Mouse (Mus musculus) cerebellum, postnatal 25 days (tissue): ENCODE data around the gene Sgcd.

Experiments used
- DNase-seq, 2 experiments: peaks; one replicate each; pipeline ENCODE4 v3.0.0; 2021; ENCODE audit warnings: mixed read lengths in 2 of 2

The Sgcd gene

DNA sequence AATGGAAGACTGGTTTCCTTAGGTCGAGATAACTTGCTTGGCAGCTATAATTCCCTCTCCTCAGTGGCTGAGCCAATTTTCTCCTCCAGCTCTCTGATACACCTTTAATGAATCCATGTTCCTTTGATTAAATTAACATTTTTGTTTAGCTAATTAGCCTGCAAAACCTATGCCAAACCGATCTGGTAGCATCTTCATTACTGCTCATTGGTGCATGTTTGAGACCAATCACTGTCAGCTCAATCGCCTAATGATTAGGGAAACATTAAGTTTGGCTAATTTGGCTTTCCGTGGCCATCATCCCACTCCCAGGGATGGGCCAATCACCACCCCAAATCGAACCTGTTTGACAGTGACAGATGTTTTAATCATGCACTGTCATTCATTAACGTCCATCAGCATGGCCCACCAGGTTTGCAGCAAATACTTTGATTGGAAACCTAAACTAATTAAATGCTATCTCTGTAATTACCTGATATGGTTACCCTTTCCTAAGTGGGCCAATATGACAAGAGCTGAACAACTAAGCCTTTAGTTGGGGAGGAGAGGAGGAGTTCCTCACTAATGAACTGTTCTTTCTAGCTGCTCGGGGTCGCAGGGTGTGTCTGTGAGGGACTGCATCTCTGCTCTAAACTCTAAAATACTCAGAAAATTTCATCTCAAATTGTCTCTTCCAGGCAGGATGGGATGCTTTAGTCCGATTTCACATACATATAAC is 724.3 kb downstream of the Sgcd start:
- DNase-seq: no peak

DNA sequence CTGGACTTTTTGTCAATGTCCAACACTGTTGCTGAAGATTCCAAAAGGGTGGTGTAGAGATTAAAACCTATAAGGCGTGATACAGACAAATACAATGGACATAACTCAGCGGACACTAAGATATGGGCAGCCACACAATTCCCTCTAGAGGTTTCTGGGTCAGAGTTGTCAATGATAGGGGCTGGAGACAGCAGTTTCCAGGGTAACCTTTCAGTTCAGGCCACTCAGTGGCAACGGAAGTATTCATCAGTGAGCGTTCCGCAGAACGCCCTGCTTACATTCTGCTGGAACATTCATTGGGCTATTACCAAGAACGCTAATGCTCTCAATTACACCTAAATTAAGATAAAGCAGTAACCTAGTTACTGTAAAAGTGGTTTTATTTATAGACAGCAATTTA is 738.5 kb downstream of the Sgcd start:
- no peak for DNase-seq

DNA sequence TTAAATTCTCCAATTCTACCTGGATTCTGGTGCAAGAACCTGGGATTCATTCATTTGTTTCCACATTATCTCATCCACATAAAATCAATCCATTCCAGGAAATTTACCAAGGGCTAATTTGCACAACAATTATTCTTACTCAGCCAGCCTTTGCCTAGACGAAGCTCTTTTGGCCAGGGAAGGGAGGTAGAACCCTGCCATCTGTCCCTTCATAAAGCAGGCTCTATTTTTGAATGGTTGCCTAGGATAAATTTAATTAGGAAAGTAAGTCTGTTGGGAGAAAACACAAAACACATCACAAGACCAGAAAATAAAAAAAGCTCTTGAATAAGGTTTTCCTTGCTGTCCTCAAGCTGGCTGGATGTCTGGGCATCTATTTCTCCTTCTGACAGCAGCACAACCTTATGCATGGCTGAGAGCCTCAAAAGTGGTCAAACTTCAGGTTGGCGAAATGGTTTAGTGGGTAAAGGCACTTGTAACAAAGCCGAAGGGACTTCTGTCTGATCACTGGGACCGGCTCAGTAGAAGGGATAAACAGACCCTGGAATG is 740.4 kb downstream of the Sgcd start:
- peak; percentile 10 to 22 for DNase-seq

DNA sequence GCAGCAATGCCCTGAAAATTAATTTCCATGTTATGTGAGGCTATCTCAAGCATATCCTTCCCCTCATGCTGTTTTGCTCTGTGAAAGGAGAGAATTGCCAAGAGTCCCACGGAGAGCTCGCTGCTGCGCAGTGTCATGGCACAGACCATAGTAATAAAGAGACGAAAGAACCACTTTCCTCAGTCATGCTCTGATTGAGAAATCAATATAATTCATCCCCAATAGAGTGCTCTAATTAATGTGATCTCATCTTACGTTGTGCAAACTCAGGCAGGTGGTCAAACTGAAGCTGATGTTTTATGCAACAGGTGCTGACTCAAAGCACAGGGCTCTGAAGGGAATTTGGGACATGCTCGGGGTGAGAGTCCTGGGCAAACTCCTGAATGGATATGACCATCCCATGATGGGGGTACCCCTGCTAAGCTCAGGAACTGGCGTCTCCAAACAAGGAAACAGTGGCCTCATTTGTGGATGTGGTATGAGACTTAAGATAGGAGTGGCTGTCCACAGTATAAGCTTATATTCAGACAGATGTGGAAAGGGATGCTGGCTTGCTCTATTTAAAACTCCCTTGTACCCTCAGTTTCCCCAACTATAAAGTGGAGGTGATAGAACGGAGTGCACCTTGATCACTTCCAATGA is 740.9 kb downstream of the Sgcd start:
- peak in 1 of 2 experiments; percentile 20 for DNase-seq

DNA sequence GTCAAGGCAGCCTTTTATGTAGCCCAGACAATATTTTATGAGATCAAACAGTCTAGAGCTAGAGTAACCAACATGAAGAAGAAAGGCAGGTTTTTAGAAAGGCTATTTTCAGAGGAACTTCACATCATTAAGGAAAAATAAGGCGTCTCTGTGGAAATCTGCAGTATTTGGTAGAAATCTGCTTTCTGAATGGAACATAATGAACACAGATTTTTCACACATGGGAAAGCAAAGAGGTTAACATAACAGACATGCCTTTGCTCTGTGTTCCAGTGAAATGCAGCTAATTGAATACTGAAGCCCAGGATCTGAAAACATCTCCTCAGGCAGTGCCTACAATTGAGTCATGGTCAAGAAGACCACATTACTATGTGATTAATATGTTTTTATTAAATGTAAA is 746.4 kb downstream of the Sgcd start:
- DNase-seq: no peak

DNA sequence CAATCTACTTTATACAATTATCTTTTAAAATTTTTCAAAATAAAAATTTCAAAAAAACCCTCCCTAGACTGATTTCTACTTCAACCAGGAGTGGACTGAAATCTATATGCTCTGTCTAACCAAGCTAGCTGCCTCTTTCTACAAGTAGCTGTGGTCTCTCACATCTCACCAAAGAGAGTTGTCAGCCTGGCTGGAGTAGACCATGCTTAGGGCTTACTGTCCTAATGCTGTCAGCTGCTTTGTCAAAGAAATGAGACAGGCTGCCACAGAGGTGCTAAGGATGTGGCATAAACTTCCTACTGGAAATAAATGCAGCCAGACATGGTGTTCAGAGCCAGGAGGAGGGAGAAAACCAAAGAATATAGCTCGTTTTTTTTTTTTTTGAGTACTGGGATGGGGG is 760.5 kb downstream of the Sgcd start:
- no peak for DNase-seq

DNA sequence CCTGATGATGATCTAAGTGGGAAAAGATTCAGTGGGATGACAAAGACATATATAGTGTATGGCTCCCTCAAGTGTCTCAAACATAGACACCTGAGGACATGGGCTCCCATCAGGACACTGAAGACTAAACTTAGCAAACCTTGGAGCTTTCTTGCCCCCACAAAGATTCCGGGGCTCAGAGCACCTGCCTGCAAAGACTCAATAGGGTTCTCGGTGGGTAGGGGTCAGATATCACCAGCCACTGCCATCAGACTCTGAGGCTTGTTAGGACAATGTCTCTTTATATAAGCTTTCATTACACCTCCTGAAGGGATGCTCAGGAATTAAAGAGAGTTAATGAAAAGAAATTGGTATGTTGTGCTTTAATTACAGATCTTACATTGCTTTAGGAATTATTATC is 764.6 kb downstream of the Sgcd start:
- no peak for DNase-seq

DNA sequence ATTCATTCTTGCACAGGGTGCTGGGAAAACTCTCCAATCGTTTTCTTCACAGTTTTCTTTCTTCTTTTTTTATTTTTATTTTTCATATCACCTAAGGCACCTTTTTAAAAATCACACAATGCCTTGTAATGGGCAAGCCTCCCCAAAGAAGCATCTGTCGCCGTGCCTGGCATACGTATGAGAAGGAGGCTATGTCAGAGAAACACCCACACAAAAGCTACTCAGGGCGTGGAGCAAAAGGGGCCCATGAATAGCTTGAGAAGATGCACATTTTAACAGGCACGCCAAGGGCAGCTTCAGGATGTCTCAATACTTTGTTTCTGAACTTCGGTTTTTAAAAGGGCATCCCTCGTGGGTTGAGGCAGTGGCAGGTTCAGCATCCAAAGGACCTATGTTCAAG is 777.2 kb downstream of the Sgcd start:
- DNase-seq: no peak

DNA sequence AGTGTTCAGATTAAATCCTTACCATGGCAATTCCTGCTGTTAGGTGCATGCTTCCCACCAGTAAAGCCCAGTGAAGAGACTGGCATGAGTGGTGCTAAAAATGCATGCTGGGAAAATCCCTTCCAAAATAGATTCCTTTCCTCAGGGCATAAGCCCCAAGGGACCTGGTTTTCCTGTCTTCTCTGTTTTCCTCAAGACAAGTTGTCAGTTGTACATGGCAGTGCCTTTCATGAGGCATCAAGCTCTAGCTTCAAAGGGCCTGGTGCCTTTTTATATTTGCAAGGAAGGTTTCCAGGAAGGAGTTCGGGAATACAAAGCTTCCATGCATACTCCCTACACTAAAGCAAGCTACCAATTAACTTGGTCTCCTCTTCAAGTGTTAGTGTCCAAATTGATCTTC is 782.3 kb downstream of the Sgcd start:
- DNase-seq: no peak

DNA sequence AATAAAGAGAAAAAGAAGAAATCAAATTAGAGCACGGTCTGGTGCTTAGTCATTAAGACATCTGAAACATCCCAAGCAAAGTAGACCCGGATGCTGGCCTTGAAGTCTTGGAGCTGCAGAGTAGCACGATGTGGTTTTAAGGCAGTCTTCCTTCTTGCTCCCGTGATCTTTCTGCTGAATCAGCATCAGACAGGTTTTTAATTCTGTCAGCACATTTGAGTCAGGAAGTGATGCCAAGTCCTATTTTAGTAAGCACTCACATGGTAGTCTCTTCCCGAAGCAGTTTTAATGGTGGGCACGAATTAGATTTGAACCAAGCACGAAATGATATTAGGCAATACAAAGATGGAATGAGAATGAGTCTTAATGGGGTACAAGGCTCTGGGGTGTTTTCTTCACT is 789.7 kb downstream of the Sgcd start:
- no peak for DNase-seq

DNA sequence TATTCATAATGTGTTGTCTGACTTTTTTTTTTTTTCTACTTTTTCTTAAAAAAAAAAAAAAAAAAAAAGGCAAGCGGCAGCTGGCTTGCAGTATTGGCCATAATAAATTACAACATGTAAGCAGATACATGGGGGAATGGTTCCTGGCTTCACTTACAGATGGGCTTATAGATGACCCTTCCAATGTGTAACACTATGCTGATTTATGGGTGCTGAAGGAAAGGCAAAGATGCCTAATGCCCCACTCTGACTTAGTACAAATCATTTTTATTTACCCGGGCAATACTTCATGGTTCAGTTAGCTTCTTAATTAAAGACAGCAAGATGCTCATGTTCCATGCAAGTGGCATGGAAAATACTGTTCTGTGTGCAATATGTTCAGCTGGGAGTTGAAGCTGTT is 800.2 kb downstream of the Sgcd start:
- DNase-seq: no peak

DNA sequence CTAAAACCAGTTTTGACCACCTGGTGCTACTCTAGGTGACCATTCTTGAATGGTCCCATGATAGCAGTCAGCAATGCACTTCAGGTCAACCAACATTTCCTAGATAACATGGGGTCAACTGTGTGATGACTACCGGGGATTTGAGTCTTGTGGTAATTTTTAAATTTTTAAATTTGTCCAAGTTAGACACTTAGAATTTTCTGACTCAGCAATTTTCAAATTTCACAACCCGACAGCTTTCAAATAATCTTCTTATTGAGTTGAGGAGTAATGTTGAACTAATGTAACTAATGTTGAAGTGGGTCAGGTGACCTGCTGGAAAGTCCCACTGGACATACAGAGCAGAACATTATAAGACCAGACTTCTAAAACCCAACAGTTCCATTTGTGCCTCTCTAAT is 813.8 kb downstream of the Sgcd start:
- no peak for DNase-seq

DNA sequence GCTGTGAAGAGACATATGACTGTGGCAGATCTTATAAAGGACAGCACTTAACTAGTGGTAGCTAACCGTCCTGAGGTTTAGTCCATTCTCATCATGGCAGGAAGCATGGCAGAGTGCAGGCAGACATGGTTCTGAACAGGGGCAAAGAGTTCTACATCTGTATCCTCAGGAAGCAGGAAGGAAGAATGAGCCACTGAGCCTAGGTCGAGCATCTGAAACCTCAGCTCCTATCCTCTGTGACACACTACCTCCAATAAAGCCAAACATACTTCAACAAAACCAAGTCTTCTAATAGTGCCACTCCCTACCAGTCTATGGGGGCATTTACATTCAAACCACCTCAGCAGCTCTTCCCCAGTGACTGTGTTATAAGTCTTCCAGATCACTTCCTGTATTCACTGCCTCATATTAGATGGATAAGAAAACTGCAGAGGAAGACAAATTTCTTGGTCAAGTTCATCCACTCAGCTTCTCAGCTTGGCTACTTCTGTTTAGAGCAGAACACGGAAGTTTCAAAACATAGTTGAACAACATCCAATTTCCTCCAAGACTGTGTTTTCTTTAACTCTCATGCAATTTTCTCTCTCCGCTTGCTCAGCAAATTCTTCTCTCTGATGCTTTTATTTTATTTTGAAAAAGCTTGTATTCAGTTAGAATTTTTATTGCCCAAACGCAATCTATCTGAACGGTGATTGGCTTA is 817.7 kb downstream of the Sgcd start:
- DNase-seq: no peak

DNA sequence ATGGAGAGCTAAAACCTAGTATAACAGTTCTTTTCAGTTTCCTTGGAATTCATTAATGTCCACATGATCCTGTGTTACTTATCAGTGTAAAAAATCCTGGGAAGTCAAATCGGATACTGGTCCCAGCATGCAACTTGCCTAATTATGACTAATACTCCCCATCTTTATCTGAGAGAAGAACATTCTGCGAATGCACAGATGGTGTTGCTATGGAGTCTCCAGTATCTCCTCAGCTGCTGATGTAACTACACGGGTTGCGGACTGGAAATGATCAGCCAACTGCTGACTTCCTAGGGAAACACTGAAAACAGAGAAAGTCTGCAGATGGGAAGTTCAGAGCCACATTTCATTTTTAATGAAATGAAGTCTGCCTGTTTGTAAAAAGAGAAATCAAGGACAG is 821.4 kb downstream of the Sgcd start:
- no peak for DNase-seq

DNA sequence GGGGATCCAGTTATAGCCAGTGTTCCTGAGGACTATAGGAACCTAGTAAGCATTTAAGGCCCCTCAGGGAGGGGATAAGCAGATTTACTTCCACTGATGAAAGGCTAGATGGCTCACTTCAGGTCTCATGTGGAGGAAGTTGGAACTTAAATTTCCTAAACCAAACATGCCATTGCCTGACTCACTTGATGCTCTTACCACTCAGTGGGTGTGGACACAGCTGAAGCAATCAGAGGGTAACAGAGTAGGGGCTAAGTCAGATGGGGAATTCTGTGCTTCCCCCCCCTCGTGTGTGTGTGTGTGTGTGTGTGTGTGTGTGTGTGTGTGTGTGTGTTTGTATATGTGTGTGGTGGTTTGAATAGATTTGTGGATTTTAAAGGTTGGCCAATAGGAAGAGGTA is 830.7 kb downstream of the Sgcd start:
- DNase-seq: no peak

DNA sequence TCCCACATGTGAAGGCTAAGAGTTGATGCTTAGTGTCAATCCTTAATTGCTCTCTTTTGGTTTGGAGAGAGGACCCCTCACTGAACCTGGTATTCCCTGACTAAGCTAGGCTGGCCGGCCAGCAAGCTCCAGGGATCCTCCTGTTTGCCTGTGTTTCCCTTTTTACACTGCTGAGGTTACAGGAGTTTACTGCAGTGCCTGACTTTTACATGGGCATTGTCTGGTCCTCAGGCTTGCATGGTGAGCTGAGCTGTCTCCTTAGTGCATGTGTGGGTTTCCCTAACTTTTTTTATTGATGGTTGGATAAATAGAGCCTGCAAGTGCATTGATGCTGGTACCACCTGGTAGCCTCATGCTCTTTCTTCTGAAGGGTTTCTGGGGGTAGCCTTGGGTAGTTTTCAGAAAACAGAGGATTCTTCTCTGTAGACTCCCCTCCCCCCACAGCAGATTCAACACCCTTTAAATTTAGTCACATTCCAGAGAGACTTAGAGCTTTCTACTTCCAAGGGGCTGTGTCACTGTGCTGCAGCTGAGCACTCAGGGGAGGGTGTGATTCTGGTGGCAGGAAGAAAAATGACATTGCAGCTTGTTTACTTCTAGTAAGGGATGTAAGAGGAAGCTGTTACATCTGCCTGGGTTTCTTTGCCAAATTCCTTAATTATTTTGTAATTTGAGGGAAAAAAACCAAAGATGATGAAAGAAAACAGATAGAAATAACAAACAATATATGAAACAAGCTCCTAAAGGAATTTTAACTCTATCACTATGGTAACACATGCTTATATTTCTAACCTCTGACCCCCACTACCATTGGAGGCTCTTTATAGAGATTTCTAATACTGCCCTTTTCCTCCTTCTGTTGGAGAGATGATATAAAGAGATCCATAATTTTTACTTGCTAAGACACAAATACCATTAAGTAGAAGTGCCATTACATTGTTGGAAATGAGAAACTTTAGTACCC is 831.8 kb downstream of the Sgcd start:
- DNase-seq: no peak

DNA sequence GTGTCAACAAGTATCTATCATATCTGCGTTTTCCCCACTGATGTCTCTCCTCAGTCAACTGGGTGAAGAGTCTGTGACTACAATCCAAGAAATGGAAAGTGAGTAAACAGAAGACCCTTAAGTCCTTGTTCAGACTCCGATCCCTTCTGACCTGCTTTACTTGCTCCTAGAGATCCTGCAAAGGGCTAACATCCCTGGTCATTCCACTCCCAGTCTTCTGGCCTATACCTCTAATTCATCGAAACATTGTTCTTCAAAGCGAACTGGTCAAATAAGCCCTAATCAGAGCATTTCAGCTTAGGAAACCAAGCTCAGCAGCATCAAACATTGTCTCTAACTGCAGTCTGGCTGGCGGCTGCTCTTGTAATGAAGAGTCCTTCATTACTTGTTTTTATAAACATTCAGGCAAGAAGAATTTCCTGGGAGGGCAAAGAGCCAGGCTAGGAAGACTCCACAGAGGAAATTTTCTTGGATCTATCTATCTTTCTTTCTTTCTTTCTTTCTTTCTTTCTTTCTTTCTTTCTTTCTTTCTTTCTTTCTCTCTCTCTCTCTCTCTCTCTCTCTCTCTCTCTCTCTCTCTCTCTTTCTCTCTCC is 833.8 kb downstream of the Sgcd start:
- no peak for DNase-seq

DNA sequence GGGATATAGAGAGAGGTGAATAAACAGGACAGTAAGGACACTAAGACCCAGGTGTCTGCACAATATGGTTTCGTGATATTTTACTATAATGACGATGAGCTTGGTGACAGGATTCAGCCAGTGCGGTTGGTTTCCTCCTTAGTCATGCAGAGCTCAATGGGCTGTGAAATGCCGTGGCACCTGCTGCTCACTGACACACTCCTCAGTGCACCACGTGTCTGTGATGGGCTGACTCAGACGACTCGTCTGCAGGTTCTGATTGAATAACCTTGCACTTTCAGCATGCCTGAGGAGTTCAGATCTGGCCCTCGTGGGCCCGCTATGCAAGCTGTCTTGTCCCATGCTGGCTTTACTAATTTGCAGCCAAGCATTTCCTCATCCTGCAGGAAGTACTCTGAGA is 839.2 kb downstream of the Sgcd start:
- DNase-seq: peak; percentile 45 to 63

DNA sequence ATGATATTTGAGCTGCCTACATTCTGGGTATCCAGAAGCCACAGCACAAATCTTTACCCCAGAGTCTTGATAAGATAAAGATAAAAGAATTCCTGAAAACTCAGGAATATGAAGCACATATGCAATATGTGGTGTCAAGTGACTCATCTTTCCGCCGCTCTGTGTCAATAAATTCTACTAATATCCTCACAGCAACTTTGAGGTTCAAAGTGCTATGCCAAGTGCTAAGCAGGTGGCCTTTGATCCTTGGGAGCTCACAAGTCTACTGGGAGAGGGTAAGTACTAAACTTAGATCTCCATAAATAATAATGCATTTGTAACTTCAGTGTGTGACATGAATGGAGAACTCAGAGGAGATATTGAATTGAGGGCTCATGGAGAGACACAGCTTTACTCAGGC is 848.9 kb downstream of the Sgcd start:
- no peak for DNase-seq

DNA sequence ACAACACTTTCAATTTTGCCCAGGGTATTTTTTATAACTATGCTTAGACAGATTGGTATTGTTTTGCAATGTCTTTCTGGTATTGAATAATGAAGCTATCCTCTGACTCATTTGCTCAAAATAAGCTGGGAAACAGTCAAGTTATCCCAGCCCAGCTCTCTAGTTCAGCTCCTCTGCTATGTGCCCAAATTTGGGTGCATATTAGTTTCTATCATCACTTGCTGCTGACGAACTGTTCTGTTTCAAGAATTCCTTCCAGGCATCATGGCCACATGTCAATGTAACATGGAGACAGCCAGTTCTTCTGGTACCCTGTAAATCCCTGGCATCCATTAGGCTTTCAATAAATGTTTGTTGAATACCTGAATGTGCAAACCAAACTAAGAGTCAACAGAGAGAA is 849.5 kb downstream of the Sgcd start:
- no peak for DNase-seq

DNA sequence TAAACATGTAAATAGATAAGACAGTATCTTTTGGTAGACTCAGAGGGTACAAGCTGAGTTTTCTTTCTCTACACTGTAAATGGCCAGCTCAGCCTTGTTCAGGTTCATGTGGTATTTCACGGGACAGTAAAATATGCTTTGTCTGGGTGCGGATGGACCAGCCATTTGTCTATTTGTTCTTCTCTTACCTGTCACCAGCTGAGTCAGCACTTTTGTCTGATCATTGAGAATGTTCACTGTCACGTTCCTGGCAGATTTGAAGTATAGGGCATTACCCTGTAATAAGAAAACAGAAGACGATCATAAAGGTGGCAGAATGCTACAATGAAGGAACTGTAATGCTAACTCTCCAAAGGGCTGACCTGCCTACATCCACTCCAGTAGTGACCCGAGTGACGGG is 856.4 kb downstream of the Sgcd start:
- no peak for DNase-seq

DNA sequence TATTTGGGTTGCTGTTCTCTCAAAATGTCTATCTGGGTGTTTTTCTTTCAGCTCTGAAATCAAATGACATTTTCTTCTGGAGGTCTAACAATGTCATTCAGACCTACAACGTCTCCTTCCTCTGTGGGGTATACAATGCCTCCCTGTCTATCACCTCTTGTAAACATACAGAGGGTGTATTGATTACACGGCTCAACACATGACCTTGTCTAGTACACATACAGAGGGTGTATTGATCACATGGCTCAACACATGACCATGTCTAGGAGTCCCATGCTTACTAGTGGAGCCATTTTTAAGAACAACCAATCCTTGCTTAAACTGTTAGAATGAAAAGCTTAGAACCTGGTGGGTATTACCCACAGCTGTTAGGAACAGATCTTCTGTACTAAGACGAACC is 858.3 kb downstream of the Sgcd start:
- no peak for DNase-seq
